Mouse (Mus musculus) limb, embryonic 11.5 days (tissue): ENCODE measurements around the gene Rgs3. TPM values are rescaled to one million over a fixed set of nuclear protein-coding genes. Genes with fewer than 3 reads are reported as not detected.

Experiments
- ATAC-seq: fragments of 200-750 bp; cut with Nextera tagmentation; 2 replicates; pipeline ENCODE4 v1.8.0; 2017; ENCODE audit warnings: low read depth; ENCODE audit not compliant: insufficient number of reproducible peaks, low FRiP score, low TSS enrichment
- DNase-seq: peaks from one replicate; pipeline ENCODE4 v3.0.0-alpha.2; 2015; ENCODE audit warnings: low spot score
- H3K27ac ChIP-seq: fragments of 300-500 bp; sonication (generic); replicated peaks from 2 replicates; pipeline ENCODE4 v1.5.1; 2014; ENCODE audit warnings: low read depth, mild to moderate bottlenecking, low read length
- H3K27me3 ChIP-seq: fragments of 300-500 bp; sonication (generic); 2 replicates; pipeline ENCODE4 v1.6.1; 2014; ENCODE audit warnings: mild to moderate bottlenecking, low read length, mixed read lengths; ENCODE audit not compliant: control insufficient read depth, insufficient read depth
- H3K36me3 ChIP-seq: fragments of 300-500 bp; sonication (generic); 2 replicates; pipeline ENCODE4 v1.6.1; 2014; ENCODE audit warnings: mild to moderate bottlenecking, low read length, moderate library complexity, mixed read lengths; ENCODE audit not compliant: control insufficient read depth, insufficient read depth
- H3K4me1 ChIP-seq: fragments of 300-500 bp; sonication (generic); 2 replicates; pipeline ENCODE4 v1.6.1; 2014; ENCODE audit warnings: low read length, mixed read lengths; ENCODE audit not compliant: control insufficient read depth, insufficient read depth
- H3K4me2 ChIP-seq: fragments of 300-500 bp; sonication (generic); 2 replicates; pipeline ENCODE4 v1.6.1; 2014; ENCODE audit warnings: low read depth, mild to moderate bottlenecking, moderate library complexity; ENCODE audit not compliant: severe bottlenecking
- H3K4me3 ChIP-seq: fragments of 300-500 bp; sonication (generic); 2 replicates; pipeline ENCODE4 v1.5.1; 2014; ENCODE audit warnings: low read depth, low read length
- H3K9ac ChIP-seq: fragments of 300-500 bp; sonication (generic); 2 replicates; pipeline ENCODE4 v1.6.1; 2014; ENCODE audit warnings: mild to moderate bottlenecking, low read length
- H3K9me3 ChIP-seq: fragments of 300-500 bp; sonication (generic); 2 replicates; pipeline ENCODE4 v1.6.1; 2016; ENCODE audit warnings: low read length; ENCODE audit not compliant: control insufficient read depth
- WGBS: fragments of 180-500 bp; shearing (Covaris S2); extraction: QIAGEN DNeasy Blood & Tissue Kit; methylation state at CpG from one replicate; pipeline ENCODE4 v1.1.7; 2014; 5-methylcytosine and 5-hydroxymethylcytosine counted together
- polyA plus RNA-seq: library from polyadenylated mRNA; unstranded; fragments of >200 nt; fragmentation: Nextera tagmentation; extraction: Ambion mirVana; gene quantifications from 2 replicates; pipeline ENCODE4 v1.2.1, GENCODE M21; 2014

Rgs3 gene
- polyA plus RNA-seq, 1 experiment from 2014 or later, result 22.9 TPM

DNA sequence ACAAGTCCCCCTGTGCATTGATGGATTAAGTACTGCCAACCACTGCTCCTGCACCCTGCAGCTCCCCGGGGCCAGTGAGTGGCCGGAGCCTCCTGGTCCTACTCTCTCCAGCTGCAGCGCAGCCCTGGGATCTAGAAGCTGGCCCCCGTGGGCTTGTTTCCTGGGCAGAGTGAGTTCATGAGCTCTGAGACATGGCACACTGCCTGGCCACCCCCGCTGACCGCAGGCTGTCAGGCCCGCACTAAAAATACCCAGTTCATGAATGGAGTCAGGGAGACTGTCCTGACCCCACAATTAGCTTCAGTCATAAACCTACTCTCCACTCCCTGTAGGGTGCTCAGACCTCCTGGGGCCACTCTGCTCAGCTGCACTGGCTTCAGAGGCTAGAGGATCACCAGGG is 176.8 kb downstream of the Rgs3 start:
- H3K4me2 ChIP-seq, result no peak overlapping the region
- no peak overlapping the region for H3K9ac ChIP-seq
- DNase-seq (no peak), ATAC-seq (no peak)
- no peak overlapping the region for H3K27ac ChIP-seq
- no peak overlapping the region for H3K4me3 ChIP-seq
- no peaks in the 10 kb centered on the region for H3K36me3 ChIP-seq
- H3K9me3 ChIP-seq, result no peaks in the 10 kb centered on the region
- H3K4me1 ChIP-seq, result peaks cover 18% of the 10 kb centered on the region
- no peaks in the 10 kb centered on the region for H3K27me3 ChIP-seq
- 72% methylated on average over 7 of the region's 7 CpGs for WGBS

DNA sequence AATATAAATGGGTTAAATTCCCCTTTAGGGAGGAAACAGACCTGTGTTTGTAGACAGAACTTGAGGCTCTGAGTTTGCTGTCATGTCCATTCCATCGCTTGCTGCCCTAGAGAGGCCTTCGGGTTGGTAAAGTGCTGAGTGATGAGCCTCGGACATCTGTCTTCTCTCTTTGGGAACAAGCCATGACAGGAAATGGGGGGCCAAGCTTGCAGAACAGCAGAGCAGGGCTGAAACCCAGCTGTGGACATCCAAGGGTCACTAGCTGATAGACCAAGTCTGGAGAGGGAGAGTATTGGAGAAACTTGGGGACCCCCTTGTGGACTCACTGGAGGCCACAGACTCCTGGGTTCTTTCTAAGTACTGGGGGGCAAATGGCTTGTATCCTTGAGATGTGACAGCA is 177.3 kb downstream of the Rgs3 start:
- 91% methylated on average over 3 of the region's 3 CpGs for WGBS
- Histone ChIP-seq H3K9ac (no peak overlapping the region), H3K4me2 (no peak overlapping the region), H3K4me3 (no peak overlapping the region), H3K27ac (no peak overlapping the region), H3K4me1 (peaks cover 22% of the 10 kb centered on the region), H3K27me3 (no peaks in the 10 kb centered on the region), H3K36me3 (no peaks in the 10 kb centered on the region), H3K9me3 (no peaks in the 10 kb centered on the region)
- ATAC-seq (no peak), DNase-seq (no peak)

DNA sequence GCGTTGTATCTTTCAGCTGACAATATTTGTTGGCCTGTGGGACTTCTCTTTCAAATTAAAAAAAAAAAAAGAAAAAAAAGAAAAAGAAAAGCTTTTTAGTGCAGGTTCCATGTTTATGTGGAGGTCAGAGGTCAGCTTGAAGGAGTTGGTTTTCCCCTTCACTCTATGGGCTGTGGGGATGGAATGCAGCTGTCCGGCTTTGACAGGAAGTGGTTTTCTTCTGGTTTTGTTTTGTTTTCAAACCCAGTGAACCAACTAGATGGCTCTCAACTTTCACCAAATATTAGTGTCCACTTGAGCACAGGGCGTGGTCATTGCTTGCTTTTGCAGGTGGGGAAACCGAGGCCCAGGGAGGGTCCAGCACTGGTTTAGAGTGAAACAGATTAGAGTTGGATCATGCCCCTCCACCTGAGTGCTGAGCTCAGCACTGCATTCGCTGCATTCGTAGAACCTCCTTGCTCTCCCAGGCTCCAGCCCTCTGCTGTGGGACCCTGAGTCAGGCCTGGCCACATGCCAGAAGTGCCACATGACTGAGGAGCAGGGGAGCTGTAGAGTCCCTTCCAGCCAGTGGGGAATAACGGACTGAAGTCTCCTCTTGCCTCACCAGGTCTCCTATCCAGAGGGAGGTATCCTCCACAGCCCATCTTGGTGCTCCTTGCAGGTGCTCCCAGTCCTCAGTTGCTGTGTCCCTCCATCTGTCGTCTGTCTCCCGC is 178.5 kb downstream of the Rgs3 start:
- Histone ChIP-seq H3K9ac (no peak overlapping the region), H3K9me3 (no peaks in the 10 kb centered on the region), H3K27me3 (no peaks in the 10 kb centered on the region), H3K36me3 (no peaks in the 10 kb centered on the region), H3K27ac (no peak overlapping the region; the same call in 1 of the 2 replicates), H3K4me3 (no peak overlapping the region), H3K4me2 (no peak overlapping the region), H3K4me1 (peaks cover 27% of the 10 kb centered on the region)
- ATAC-seq (0 out of 2 replicates have a peak, but pooled peaks have one; percentile 31), DNase-seq (peak; percentile 51)
- 73% methylated on average over 9 of the region's 9 CpGs for WGBS

DNA sequence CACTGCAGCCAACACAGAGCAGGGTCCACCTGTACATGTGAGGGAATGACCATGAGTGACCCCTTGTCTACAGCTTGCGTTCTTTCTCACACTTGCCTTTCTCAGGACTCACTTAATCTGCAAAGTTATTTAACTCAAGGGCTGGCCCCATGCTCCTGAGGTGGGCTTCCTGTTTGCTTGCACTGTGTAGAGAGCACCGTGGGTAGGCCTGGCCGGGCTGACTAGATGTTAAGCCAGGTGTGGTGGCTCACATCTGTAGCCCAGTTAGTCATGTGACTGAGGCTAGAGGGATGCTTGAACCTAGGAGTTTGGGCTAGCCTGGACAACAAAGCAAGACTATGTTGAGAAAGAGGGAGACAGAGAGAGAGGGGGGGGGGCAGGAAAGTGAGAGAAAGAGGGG is 179.3 kb downstream of the Rgs3 start:
- Histone ChIP-seq H3K9ac (no peak overlapping the region), H3K4me3 (no peak overlapping the region), H3K36me3 (no peaks in the 10 kb centered on the region), H3K4me2 (no peak overlapping the region), H3K9me3 (no peaks in the 10 kb centered on the region), H3K27ac (no peak overlapping the region), H3K27me3 (no peaks in the 10 kb centered on the region), H3K4me1 (peaks cover 32% of the 10 kb centered on the region)
- ATAC-seq (no peak), DNase-seq (no peak)
- 79% methylated on average over 3 of the region's 3 CpGs for WGBS

DNA sequence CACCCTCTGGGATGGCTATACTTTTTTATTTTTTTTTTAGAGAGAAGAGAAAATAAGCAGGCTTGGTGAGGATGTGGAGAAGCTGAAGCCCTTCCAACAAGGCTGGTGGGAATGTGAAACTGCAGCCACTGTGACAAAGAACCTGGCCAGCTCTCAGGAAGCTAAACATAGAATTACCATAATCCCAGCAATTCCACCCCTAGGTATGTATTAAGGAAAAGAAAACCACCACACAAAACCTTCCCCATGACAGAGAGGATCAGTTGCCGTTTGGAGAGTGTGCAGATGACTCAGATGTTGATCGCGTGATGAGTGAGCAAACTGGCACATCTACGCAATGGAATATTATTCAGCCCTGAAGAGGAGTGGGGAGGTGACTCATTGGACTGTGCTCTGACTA is 179.9 kb downstream of the Rgs3 start:
- no peak overlapping the region for H3K4me2 ChIP-seq
- DNase-seq (no peak), ATAC-seq (no peak)
- H3K4me1 ChIP-seq, result peaks cover 36% of the 10 kb centered on the region
- H3K27me3 ChIP-seq, result no peaks in the 10 kb centered on the region
- no peaks in the 10 kb centered on the region for H3K36me3 ChIP-seq
- 96% methylated on average over 4 of the region's 4 CpGs for WGBS
- no peaks in the 10 kb centered on the region for H3K9me3 ChIP-seq
- H3K4me3 ChIP-seq, result no peak overlapping the region
- H3K9ac ChIP-seq, result no peak overlapping the region
- H3K27ac ChIP-seq, result no peak overlapping the region

DNA sequence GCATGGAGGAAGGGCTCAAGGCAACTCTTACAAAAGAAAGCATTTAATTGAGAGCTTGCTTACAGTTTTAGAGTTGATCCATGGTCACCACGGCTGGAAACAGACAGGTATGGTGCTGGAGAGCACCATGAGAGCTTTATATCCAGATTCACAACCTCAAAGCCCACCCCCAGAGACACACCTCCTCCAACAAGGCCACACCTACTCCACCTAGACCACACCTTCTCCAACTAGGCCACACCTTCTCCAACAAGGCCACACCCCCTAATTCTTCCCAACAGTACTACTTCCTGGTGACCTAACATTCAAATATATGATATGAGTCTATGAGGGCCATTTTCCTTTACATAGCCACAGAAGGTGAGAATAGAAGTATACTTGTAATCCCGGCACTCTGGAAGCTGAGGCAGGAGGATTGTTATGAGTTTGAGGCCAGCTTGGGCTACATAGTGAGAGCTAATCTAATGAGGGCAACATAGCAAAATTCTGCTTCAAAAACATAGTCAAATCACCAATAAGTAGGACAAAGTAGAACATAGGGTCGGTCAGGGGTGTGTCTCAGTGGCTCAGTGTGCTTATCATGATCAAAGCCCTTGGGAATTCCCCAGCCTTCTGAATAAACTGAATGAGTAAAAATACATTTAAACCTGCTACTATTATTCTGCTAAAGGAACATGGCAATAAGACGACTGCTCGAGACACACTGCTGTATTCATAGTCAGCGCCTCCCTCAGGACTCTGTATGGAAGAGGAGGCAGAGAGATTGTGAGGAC is 180.8 kb downstream of the Rgs3 start:
- H3K36me3 ChIP-seq, result no peaks in the 10 kb centered on the region
- H3K4me2 ChIP-seq, result no peak overlapping the region
- H3K4me1 ChIP-seq, result peaks cover 43% of the 10 kb centered on the region
- WGBS, result 92% methylated on average over 6 of the region's 6 CpGs
- no peak overlapping the region for H3K27ac ChIP-seq
- no peaks in the 10 kb centered on the region for H3K27me3 ChIP-seq
- DNase-seq (no peak), ATAC-seq (no peak)
- no peaks in the 10 kb centered on the region for H3K9me3 ChIP-seq
- H3K9ac ChIP-seq, result no peak overlapping the region
- H3K4me3 ChIP-seq, result no peak overlapping the region

DNA sequence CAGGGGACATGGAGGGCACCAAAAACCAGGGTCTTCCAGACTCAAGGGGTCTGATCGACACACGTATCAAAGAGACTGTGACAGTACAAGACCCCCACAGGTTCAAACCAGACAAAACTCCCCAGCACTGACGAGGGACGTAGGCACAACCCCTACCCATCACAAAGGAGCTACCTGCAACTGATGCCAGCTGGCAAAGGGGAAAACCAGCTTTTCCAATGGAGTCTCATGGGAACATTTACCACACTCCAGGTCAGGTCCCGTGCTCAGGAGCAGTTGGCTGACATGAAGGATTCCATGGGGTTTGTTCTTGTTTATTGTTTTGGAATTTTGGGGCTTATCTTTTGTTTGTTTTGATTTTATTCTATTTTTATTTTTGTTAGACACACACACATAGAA is 181.4 kb downstream of the Rgs3 start:
- 91% methylated on average over 5 of the region's 5 CpGs for WGBS

DNA sequence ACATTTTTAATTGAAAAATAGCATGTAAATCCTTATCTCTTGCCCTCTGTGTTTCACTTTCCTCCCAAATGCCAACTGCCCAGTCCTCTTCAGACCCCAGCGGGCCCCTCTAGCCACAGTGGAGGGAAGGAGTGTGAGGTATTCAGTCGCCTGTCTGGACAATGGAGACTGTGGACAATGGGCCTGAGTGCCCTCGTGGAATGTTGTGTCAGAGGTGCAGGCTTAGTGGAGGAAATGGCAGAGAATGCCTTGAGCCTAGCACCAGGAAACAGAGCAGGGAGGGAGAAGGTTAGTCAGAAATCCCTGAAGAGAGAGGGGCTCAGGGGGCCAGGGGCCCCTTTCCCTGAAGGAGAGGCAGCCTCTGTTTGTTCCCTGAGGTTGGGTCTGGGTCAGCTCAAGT is 182.0 kb downstream of the Rgs3 start:
- DNase-seq (no peak), ATAC-seq (no peak)
- Histone ChIP-seq H3K27ac (0 out of 2 replicates have a peak overlapping the region, but pooled peaks have one; percentile 15), H3K9me3 (no peaks in the 10 kb centered on the region), H3K36me3 (no peaks in the 10 kb centered on the region), H3K4me2 (no peak overlapping the region), H3K4me3 (no peak overlapping the region), H3K27me3 (no peaks in the 10 kb centered on the region), H3K9ac (no peak overlapping the region), H3K4me1 (peaks cover 39% of the 10 kb centered on the region)
- WGBS, result 56% methylated on average over 3 of the region's 3 CpGs

More for the DNA sequence above, 181.4 kb downstream of the Rgs3 start:
- Histone ChIP-seq H3K4me1 (peaks cover 42% of the 10 kb centered on the region), H3K4me3 (no peak overlapping the region), H3K27ac (no peak overlapping the region), H3K9ac (no peak overlapping the region), H3K36me3 (no peaks in the 10 kb centered on the region), H3K9me3 (no peaks in the 10 kb centered on the region), H3K4me2 (no peak overlapping the region), H3K27me3 (no peaks in the 10 kb centered on the region)
- DNase-seq (no peak), ATAC-seq (no peak)
